Mouse (Mus musculus): ENCODE measurements at regions not wholly inside any gene's neighbourhood (a gene's known extent, or its start where the extent isn't known, plus 50 kb on each side); places are given as distances from the start of the nearest gene placed in this dataset.

- TF ChIP-seq POLR2A (IDR thresholded peaks at IDR 0.05; ENCODE audit: insufficient read depth, low read depth, low read length), result no peak
- TF ChIP-seq CTCF (IDR thresholded peaks at IDR 0.05; ENCODE audit: insufficient read depth, low read depth, low read length), result no peak
Measured at GRCm38 (mm10) chr8:10740837-10741236, 267.4 kb downstream of the Irs2 start.
